Mouse (Mus musculus) ES-Bruce4 (cell line): ENCODE data around the gene Pnlip. TPM values are rescaled to one million over a fixed set of nuclear protein-coding genes. Genes with fewer than 3 reads are reported as not detected.

Source experiments
- H3K27ac ChIP-seq: 2 replicates; pipeline ENCODE4 v1.5.1; 2012; ENCODE audit warnings: low read length, inconsistent platforms; ENCODE audit not compliant: insufficient read depth
- H3K27me3 ChIP-seq: 2 replicates; pipeline ENCODE4 v1.6.1; 2012; ENCODE audit warnings: mild to moderate bottlenecking, low read length, inconsistent platforms; ENCODE audit not compliant: control insufficient read depth, poor library complexity, insufficient read depth, severe bottlenecking
- H3K36me3 ChIP-seq: 2 replicates; pipeline ENCODE4 v1.6.1; 2012; ENCODE audit warnings: inconsistent platforms, mild to moderate bottlenecking, low read length, moderate library complexity; ENCODE audit not compliant: control insufficient read depth, poor library complexity, insufficient read depth, severe bottlenecking
- H3K4me1 ChIP-seq: one replicate; pipeline ENCODE4 v1.8.1; 2011; ENCODE audit warnings: low read length; ENCODE audit not compliant: control insufficient read depth, insufficient read depth
- H3K4me3 ChIP-seq: 2 replicates; pipeline ENCODE4 v1.5.1; 2011; ENCODE audit warnings: low read depth, mild to moderate bottlenecking, low read length
- H3K9ac ChIP-seq: 2 replicates; pipeline ENCODE4 v1.6.1; 2012; ENCODE audit warnings: low read depth, mild to moderate bottlenecking, inconsistent platforms; ENCODE audit not compliant: poor library complexity, severe bottlenecking
- H3K9me3 ChIP-seq: replicated peaks from 2 replicates; pipeline ENCODE4 v1.6.1; 2012; ENCODE audit warnings: mild to moderate bottlenecking, low read length, inconsistent platforms; ENCODE audit not compliant: control insufficient read depth, poor library complexity, insufficient read depth, severe bottlenecking
- CTCF ChIP-seq: IDR thresholded peaks from one replicate; pipeline ENCODE4 v1.8.1; 2011; ENCODE audit warnings: low read depth, low read length
- EP300 ChIP-seq: IDR thresholded peaks from 2 replicates; pipeline ENCODE4 v1.6.1; 2011; ENCODE audit warnings: low read depth, low read length; ENCODE audit not compliant: insufficient read depth
- POLR2A ChIP-seq: IDR thresholded peaks from one replicate; pipeline ENCODE4 v1.8.1; 2011; ENCODE audit warnings: low read length; ENCODE audit not compliant: insufficient read depth
- polyA plus RNA-seq: library from polyadenylated mRNA; stranded (reverse); fragments of >200 nt; gene quantifications from 2 replicates; pipeline ENCODE4 v1.2.4, GENCODE M21; 2011; ENCODE audit warnings: low read depth; ENCODE audit not compliant: missing spikeins, insufficient read depth, insufficient read length

Gene Pnlip
- polyA plus RNA-seq, 1 experiment: not detected

- no peaks in the 10 kb centered on the region for H3K36me3 ChIP-seq
- H3K9me3 ChIP-seq: no peaks in the 10 kb centered on the region
- no peak overlapping the region for H3K27ac ChIP-seq
- no peaks in the 10 kb centered on the region for H3K27me3 ChIP-seq
- no peak overlapping the region for H3K9ac ChIP-seq
- no peaks in the 10 kb centered on the region for H3K4me1 ChIP-seq
- H3K4me3 ChIP-seq: no peak overlapping the region
- no peak for TF ChIP-seq EP300
- no peak for TF ChIP-seq CTCF
- TF ChIP-seq POLR2A: no peak
Measured at GRCm38 (mm10) chr19:58663317-58663716, 11.0 kb downstream of the Pnlip start.

DNA sequence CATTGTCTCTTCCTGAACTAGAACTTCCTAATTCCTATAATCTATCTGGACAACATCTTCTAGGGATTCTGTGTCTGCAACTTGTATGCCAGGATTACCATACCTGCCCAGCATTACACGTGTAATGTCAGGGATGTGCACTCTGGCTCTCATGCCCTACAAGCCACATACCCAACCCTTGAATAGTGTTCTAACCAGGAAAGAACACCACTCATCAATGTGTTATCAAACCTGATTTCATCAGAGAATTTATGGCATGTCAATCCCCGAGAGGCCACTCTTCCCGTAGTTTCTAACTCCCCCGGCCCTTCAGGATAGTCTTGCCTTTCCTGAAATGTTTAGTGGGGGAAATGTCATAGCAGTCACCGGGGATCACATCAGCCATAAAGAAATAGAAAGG is 12.6 kb downstream of the Pnlip start:
- H3K9ac ChIP-seq: no peak overlapping the region
- H3K27me3 ChIP-seq: no peaks in the 10 kb centered on the region
- no peaks in the 10 kb centered on the region for H3K9me3 ChIP-seq
- no peak overlapping the region for H3K4me3 ChIP-seq
- no peaks in the 10 kb centered on the region for H3K4me1 ChIP-seq
- no peak for TF ChIP-seq POLR2A
- no peak for TF ChIP-seq CTCF
- TF ChIP-seq EP300: no peak
- no peak overlapping the region for H3K27ac ChIP-seq
- H3K36me3 ChIP-seq: no peaks in the 10 kb centered on the region

DNA sequence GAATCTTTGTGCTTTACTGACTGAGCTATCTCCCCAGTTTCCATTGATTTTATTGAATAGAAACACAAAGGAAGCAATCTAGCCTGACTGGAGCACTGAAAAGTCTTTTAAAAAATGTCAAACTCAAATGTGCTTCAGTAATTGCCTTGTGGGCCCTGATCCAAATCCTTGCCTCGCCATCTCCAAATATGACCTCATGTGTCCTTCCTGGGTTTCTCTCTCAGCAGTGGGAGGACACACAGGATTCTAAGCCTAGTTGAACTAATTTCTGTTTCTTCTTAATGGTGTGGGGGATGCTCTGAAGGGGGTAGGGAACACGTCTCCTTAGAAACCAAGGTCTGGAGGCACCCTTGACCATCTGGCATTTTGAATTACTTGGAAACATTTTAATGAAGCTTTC is 22.3 kb downstream of the Pnlip start:
- H3K4me3 ChIP-seq: no peak overlapping the region
- no peaks in the 10 kb centered on the region for H3K4me1 ChIP-seq
- no peak overlapping the region for H3K27ac ChIP-seq
- no peaks in the 10 kb centered on the region for H3K9me3 ChIP-seq
- H3K27me3 ChIP-seq: no peaks in the 10 kb centered on the region
- no peak for TF ChIP-seq EP300
- no peak for TF ChIP-seq POLR2A
- TF ChIP-seq CTCF: no peak
- no peaks in the 10 kb centered on the region for H3K36me3 ChIP-seq
- no peak overlapping the region for H3K9ac ChIP-seq

- TF ChIP-seq CTCF: no peak
- no peak for TF ChIP-seq EP300
- no peak for TF ChIP-seq POLR2A
- Histone ChIP-seq H3K36me3 (no peaks in the 10 kb centered on the region), H3K27me3 (no peaks in the 10 kb centered on the region), H3K9ac (no peak overlapping the region), H3K4me3 (no peak overlapping the region), H3K4me1 (no peaks in the 10 kb centered on the region), H3K9me3 (no peaks in the 10 kb centered on the region), H3K27ac (no peak overlapping the region)
Measured at GRCm38 (mm10) chr19:58677117-58677516, 24.8 kb downstream of the Pnlip start.

- TF ChIP-seq POLR2A (no peak), EP300 (no peak), CTCF (no peak)
- H3K4me1 ChIP-seq: no peaks in the 10 kb centered on the region
- no peaks in the 10 kb centered on the region for H3K36me3 ChIP-seq
- H3K4me3 ChIP-seq: no peak overlapping the region
- no peak overlapping the region for H3K9ac ChIP-seq
- H3K27me3 ChIP-seq: no peaks in the 10 kb centered on the region
- H3K9me3 ChIP-seq: no peaks in the 10 kb centered on the region
- no peak overlapping the region for H3K27ac ChIP-seq
Measured at GRCm38 (mm10) chr19:58688933-58689332, 36.6 kb downstream of the Pnlip start.

GRCm38 (mm10) chr19:58695314-58695713 is 43.0 kb downstream of the Pnlip start:
- H3K9me3 ChIP-seq: peaks cover 6% of the 10 kb centered on the region; the same call in 1 of the 2 replicates
- H3K27ac ChIP-seq: no peak overlapping the region
- H3K27me3 ChIP-seq: no peaks in the 10 kb centered on the region
- H3K36me3 ChIP-seq: no peaks in the 10 kb centered on the region
- H3K9ac ChIP-seq: no peak overlapping the region
- TF ChIP-seq CTCF: no peak
- no peak for TF ChIP-seq EP300
- TF ChIP-seq POLR2A: no peak
- H3K4me1 ChIP-seq: no peaks in the 10 kb centered on the region
- H3K4me3 ChIP-seq: no peak overlapping the region
